Mouse (Mus musculus): Measurements from ENCODE around the gene Edil3. TPM values are rescaled to one million over a fixed set of nuclear protein-coding genes. Genes with fewer than 3 reads are reported as not detected.

Edil3 gene
- polyA plus RNA-seq, 1 experiment: not detected

GRCm38 (mm10) chr13:89175154-89175553, 353.9 kb downstream of the Edil3 start:
- Histone ChIP-seq H3K4me3 (replicated peaks) (no peak overlapping the region), H3K4me1 (no peaks in the 10 kb centered on the region), H3K27me3 (replicated peaks) (no peaks in the 10 kb centered on the region), H3K9me3 (no peaks in the 10 kb centered on the region), H3K36me3 (replicated peaks; ENCODE audit: low read length) (no peaks in the 10 kb centered on the region)
- no peak for TF ChIP-seq GATA1 (IDR thresholded peaks at IDR 0.05; ENCODE audit: borderline replicate concordance, low read length)
- no peak for TF ChIP-seq FLI1 (IDR thresholded peaks at IDR 0.05; ENCODE audit: low read length)

- Histone ChIP-seq H3K9me3 (no peaks in the 10 kb centered on the region), H3K4me3 (replicated peaks) (no peak overlapping the region), H3K27me3 (replicated peaks) (no peaks in the 10 kb centered on the region), H3K4me1 (no peaks in the 10 kb centered on the region), H3K36me3 (replicated peaks; ENCODE audit: low read length) (no peaks in the 10 kb centered on the region)
- TF ChIP-seq FLI1 (IDR thresholded peaks at IDR 0.05; ENCODE audit: low read length): no peak
- TF ChIP-seq GATA1 (IDR thresholded peaks at IDR 0.05; ENCODE audit: borderline replicate concordance, low read length): no peak
Observed at GRCm38 (mm10) chr13:89189051-89189450, 367.8 kb downstream of the Edil3 start.

- H3K4me3 ChIP-seq (replicated peaks): no peak overlapping the region
- TF ChIP-seq GATA1 (IDR thresholded peaks at IDR 0.05; ENCODE audit: borderline replicate concordance, low read length) (no peak), FLI1 (IDR thresholded peaks at IDR 0.05; ENCODE audit: low read length) (no peak)
- H3K27me3 ChIP-seq (replicated peaks): no peaks in the 10 kb centered on the region
- H3K4me1 ChIP-seq: no peaks in the 10 kb centered on the region
- no peaks in the 10 kb centered on the region for H3K9me3 ChIP-seq
- no peaks in the 10 kb centered on the region for H3K36me3 ChIP-seq (replicated peaks; ENCODE audit: low read length)
Observed at GRCm38 (mm10) chr13:89197019-89197418, 375.7 kb downstream of the Edil3 start.

GRCm38 (mm10) chr13:89199275-89199674, 378.0 kb downstream of the Edil3 start:
- no peak overlapping the region for H3K4me3 ChIP-seq (replicated peaks)
- no peaks in the 10 kb centered on the region for H3K36me3 ChIP-seq (replicated peaks; ENCODE audit: low read length)
- H3K4me1 ChIP-seq: no peaks in the 10 kb centered on the region
- H3K9me3 ChIP-seq: no peaks in the 10 kb centered on the region
- H3K27me3 ChIP-seq (replicated peaks): no peaks in the 10 kb centered on the region
- TF ChIP-seq GATA1 (IDR thresholded peaks at IDR 0.05; ENCODE audit: borderline replicate concordance, low read length): no peak
- no peak for TF ChIP-seq FLI1 (IDR thresholded peaks at IDR 0.05; ENCODE audit: low read length)

- Histone ChIP-seq H3K27me3 (replicated peaks) (no peaks in the 10 kb centered on the region), H3K9me3 (0 out of 2 replicates have a peak, but pooled peaks cover 7% of the 10 kb centered on the region), H3K4me1 (no peaks in the 10 kb centered on the region), H3K36me3 (replicated peaks; ENCODE audit: low read length) (no peaks in the 10 kb centered on the region), H3K4me3 (replicated peaks) (no peak overlapping the region)
- TF ChIP-seq FLI1 (IDR thresholded peaks at IDR 0.05; ENCODE audit: low read length) (no peak), GATA1 (IDR thresholded peaks at IDR 0.05; ENCODE audit: borderline replicate concordance, low read length) (no peak)
Observed at GRCm38 (mm10) chr13:89238104-89238503, 416.8 kb downstream of the Edil3 start.

GRCm38 (mm10) chr13:89253990-89254642, 432.8 kb downstream of the Edil3 start:
- Histone ChIP-seq H3K4me1 (no peaks in the 10 kb centered on the region), H3K4me3 (replicated peaks) (no peak overlapping the region), H3K27me3 (replicated peaks) (no peaks in the 10 kb centered on the region), H3K9me3 (no peaks in the 10 kb centered on the region), H3K36me3 (replicated peaks; ENCODE audit: low read length) (no peaks in the 10 kb centered on the region)
- TF ChIP-seq GATA1 (IDR thresholded peaks at IDR 0.05; ENCODE audit: borderline replicate concordance, low read length): no peak
- TF ChIP-seq FLI1 (IDR thresholded peaks at IDR 0.05; ENCODE audit: low read length): no peak

- Histone ChIP-seq H3K4me3 (replicated peaks) (no peak overlapping the region), H3K36me3 (replicated peaks; ENCODE audit: low read length) (no peaks in the 10 kb centered on the region), H3K9me3 (no peaks in the 10 kb centered on the region), H3K4me1 (no peaks in the 10 kb centered on the region), H3K27me3 (replicated peaks) (no peaks in the 10 kb centered on the region)
- TF ChIP-seq FLI1 (IDR thresholded peaks at IDR 0.05; ENCODE audit: low read length) (no peak), GATA1 (IDR thresholded peaks at IDR 0.05; ENCODE audit: borderline replicate concordance, low read length) (no peak)
Observed at GRCm38 (mm10) chr13:89256906-89257305, 435.6 kb downstream of the Edil3 start.

- no peaks in the 10 kb centered on the region for H3K36me3 ChIP-seq (replicated peaks; ENCODE audit: low read length)
- no peaks in the 10 kb centered on the region; the same call in 1 of the 2 replicates for H3K4me1 ChIP-seq
- no peaks in the 10 kb centered on the region for H3K9me3 ChIP-seq
- no peak overlapping the region for H3K4me3 ChIP-seq (replicated peaks)
- TF ChIP-seq FLI1 (IDR thresholded peaks at IDR 0.05; ENCODE audit: low read length) (no peak), GATA1 (IDR thresholded peaks at IDR 0.05; ENCODE audit: borderline replicate concordance, low read length) (no peak)
- H3K27me3 ChIP-seq (replicated peaks): no peaks in the 10 kb centered on the region
Observed at GRCm38 (mm10) chr13:89286696-89287305, 465.5 kb downstream of the Edil3 start.

GRCm38 (mm10) chr13:89288201-89288600, 466.9 kb downstream of the Edil3 start:
- Histone ChIP-seq H3K4me1 (no peaks in the 10 kb centered on the region; the same call in 1 of the 2 replicates), H3K4me3 (replicated peaks) (no peak overlapping the region), H3K27me3 (replicated peaks) (no peaks in the 10 kb centered on the region), H3K9me3 (no peaks in the 10 kb centered on the region), H3K36me3 (replicated peaks; ENCODE audit: low read length) (no peaks in the 10 kb centered on the region)
- no peak for TF ChIP-seq GATA1 (IDR thresholded peaks at IDR 0.05; ENCODE audit: borderline replicate concordance, low read length)
- TF ChIP-seq FLI1 (IDR thresholded peaks at IDR 0.05; ENCODE audit: low read length): no peak

- Histone ChIP-seq H3K4me3 (replicated peaks) (no peak overlapping the region), H3K27me3 (replicated peaks) (no peaks in the 10 kb centered on the region), H3K9me3 (no peaks in the 10 kb centered on the region), H3K4me1 (no peaks in the 10 kb centered on the region), H3K36me3 (replicated peaks; ENCODE audit: low read length) (no peaks in the 10 kb centered on the region)
- TF ChIP-seq FLI1 (IDR thresholded peaks at IDR 0.05; ENCODE audit: low read length) (no peak), GATA1 (IDR thresholded peaks at IDR 0.05; ENCODE audit: borderline replicate concordance, low read length) (no peak)
Observed at GRCm38 (mm10) chr13:89321155-89321554, 499.9 kb downstream of the Edil3 start.
